Mouse (Mus musculus) cerebellum, adult 9-10 months (tissue): ENCODE measurements around the gene Hgd.

Experiments used
- DNase-seq: peaks from one replicate; pipeline ENCODE4 v3.0.0; 2022

Hgd gene

GRCm38 (mm10) chr16:37579994-37580393 lies at the start of gene Hgd:
Gene Hgd (plus strand): TSS chr16:37580153.
- DNase-seq = no peak

GRCm38 (mm10) chr16:37530170-37530569 lies 49.8 kb upstream of the Hgd start:
- DNase-seq = no peak

GRCm38 (mm10) chr16:37532046-37532445 lies 47.9 kb upstream of the Hgd start:
- DNase-seq = no peak

GRCm38 (mm10) chr16:37533369-37534068 lies 46.4 kb upstream of the Hgd start:
- no peak for DNase-seq

GRCm38 (mm10) chr16:37539240-37539610 lies 40.7 kb upstream of the Hgd start:
- no peak for DNase-seq

- peak; percentile 99 for DNase-seq
Measured at GRCm38 (mm10) chr16:37539611-37540580, 40.1 kb upstream of the Hgd start, which contains the start of the genes Gtf2e1 and Rabl3. Gene Gtf2e1 (minus strand): TSS chr16:37539789. Gene Rabl3 (plus strand): TSS chr16:37539885.

- peak; percentile 39 for DNase-seq
Measured at GRCm38 (mm10) chr16:37540776-37541175, 39.2 kb upstream of the Hgd start.

GRCm38 (mm10) chr16:37546312-37546711 lies 33.6 kb upstream of the Hgd start:
- no peak for DNase-seq

- no peak for DNase-seq
Measured at GRCm38 (mm10) chr16:37550266-37550665, 29.7 kb upstream of the Hgd start.

GRCm38 (mm10) chr16:37550981-37551380 lies 29.0 kb upstream of the Hgd start:
- no peak for DNase-seq

GRCm38 (mm10) chr16:37552824-37553223 lies 27.1 kb upstream of the Hgd start:
- DNase-seq = no peak

- no peak for DNase-seq
Measured at GRCm38 (mm10) chr16:37562414-37562813, 17.5 kb upstream of the Hgd start.

GRCm38 (mm10) chr16:37562961-37563360 lies 17.0 kb upstream of the Hgd start:
- DNase-seq = no peak

- no peak for DNase-seq
Measured at GRCm38 (mm10) chr16:37565117-37565516, 14.8 kb upstream of the Hgd start.

- no peak for DNase-seq
Measured at GRCm38 (mm10) chr16:37566107-37566506, 13.8 kb upstream of the Hgd start.

- DNase-seq = no peak
Measured at GRCm38 (mm10) chr16:37567113-37568050, 12.6 kb upstream of the Hgd start.

- DNase-seq = no peak
Measured at GRCm38 (mm10) chr16:37571554-37571953, 8.4 kb upstream of the Hgd start.

- DNase-seq = no peak
Measured at GRCm38 (mm10) chr16:37572117-37572754, 7.7 kb upstream of the Hgd start.

- no peak for DNase-seq
Measured at GRCm38 (mm10) chr16:37573061-37573460, 6.9 kb upstream of the Hgd start.

- no peak for DNase-seq
Measured at GRCm38 (mm10) chr16:37575325-37575724, 4.6 kb upstream of the Hgd start.

GRCm38 (mm10) chr16:37579591-37579990 lies 362 bp upstream of the Hgd start:
- DNase-seq = no peak

- DNase-seq = no peak
Measured at GRCm38 (mm10) chr16:37580651-37581050, 698 bp downstream of the Hgd start.
